Mouse (Mus musculus): ENCODE results near the gene Cmss1. TPM values are rescaled to one million over a fixed set of nuclear protein-coding genes. Genes with fewer than 3 reads are reported as not detected.

The Cmss1 gene
- polyA plus RNA-seq, 1 experiment: 3.6 TPM

DNA sequence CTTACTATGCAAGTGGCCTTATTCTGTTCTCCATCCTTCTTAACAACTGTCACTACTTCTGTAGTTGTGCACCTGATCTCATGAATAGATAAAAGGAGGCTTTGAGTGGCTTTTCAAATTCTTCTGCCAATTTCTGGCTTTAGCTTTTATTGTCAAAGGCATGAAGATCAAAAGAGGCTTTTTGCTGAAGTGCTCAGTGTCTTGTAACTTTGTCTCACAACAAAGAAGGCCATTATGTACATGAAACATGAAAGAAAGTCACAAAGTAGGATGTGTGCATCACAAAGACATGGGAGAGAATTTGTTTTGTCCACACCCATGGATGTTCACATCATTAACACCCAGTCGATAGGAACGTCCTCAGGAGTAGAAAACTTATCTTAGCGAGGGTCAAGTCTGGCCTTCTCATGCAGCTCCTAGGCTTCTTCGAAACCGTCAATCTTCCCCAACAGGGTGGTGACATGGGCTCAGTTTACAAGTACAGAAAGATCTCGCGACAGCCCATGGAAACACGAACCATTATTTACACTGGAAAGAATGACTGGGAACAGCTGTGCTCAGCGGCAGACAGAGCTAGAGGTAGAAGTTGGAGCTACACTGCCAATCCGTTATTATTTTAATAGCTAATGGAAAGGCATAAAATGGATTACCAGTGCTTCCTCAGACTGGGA, 133.1 kb downstream of the Cmss1 start:
- DNase-seq (ENCODE audit: low spot score): no peak

DNA sequence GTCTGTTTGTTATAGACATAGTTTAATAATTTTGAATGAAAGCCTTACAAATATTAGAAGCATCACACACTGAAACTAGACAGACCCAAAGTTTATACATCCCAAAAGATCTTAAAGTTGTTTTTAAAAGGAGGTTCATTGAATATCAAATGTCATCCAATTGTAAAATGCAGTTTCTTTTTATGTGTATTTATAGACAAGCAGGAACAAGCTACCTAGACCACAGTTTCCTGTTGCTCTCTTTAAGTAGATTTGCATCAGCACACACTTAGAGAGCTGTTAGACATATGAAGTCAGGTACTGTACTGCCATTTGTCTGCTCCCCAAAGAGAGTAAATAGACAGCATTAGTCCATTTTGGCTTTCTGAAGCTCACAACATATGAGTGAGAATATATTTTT, 135.6 kb downstream of the Cmss1 start:
- no peak for DNase-seq (ENCODE audit: low spot score)

DNA sequence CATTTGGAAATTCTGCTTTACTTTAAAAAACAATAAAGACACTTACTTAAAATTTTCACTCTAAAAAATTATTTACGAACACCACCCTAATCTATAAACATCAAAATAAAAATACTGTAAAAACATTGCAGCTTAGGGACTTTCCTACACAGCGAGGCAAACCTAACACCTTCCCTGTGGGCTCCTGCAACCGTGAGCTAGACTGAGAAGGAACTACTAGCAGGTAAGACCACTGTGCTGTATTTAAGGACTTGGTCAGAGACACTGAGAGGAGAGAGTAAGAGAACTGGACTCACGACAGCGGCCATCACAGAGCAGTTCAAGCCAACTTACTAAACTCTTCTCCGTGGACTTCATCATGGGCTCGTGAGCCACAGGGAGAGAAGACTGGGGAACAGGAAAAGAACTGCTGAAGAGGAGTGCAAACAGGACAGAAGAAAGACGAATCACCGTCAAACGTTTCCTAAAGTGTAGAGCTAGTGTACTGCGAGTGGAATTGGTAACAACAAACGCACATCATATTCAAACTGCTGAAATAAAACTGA, 136.3 kb downstream of the Cmss1 start:
- DNase-seq (ENCODE audit: low spot score): no peak

DNA sequence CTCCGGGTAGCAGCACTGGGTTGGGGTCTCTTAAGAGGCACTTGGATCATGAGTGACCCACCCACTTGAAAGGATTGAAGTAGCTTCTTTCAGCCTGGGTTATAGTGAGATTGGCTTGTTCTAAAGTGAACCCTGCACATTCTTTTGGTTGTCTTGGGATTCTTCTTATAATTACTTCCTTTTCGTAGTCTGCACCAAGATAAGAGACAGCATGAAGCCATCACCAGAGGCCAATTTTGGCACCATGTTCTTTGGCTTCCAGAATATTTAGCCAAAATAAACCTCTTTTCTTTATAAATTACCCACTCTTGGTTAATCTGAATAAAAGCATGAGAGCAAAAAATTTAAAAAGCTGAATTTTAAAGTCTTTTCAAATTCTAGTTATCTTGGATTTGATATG, 136.8 kb downstream of the Cmss1 start:
- no peak for DNase-seq (ENCODE audit: low spot score)

DNA sequence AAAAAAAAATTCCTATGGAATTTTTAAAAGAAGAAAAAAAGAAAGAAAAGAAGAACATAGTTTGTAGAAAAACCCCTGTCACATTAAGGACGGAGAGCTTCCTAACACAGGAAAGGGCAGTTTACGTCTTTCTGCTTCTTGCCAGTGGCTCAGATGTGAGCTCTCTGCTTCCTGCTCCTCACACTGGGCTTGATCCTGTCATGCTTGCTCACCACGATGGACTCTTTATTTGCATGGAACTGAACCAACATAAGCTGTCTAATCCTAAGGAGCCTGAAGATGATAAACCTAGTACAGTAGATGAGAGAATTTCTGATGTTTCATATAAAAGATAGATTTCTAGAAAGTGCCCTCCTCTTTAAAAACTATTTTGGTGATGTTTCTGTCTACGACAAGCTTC, 137.4 kb downstream of the Cmss1 start:
- no peak for DNase-seq (ENCODE audit: low spot score)

DNA sequence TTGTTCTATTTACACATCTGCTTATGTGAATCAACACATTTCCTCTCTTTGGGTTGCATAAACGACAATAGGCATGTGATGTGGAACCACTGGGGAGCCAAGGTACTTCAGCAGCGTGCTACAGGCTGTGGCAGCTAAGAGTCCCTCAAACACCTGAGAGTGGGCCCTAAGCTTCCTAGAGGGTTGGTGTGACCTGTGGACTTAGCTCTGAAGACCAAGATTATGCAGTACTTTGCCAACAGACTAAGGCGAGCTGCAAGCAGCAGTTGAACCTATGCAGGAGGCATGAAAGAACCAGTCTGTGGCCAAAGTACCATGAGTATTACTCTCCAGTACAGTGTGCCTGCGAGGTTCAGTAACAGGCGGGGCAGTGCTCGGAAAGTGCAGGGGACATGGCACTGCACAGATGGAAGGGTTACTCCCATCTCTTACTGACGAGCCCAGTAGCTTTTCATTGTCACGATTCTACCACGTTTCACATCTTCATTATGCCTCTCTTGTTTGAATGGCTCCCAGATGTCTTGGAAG, 141.2 kb downstream of the Cmss1 start:
- no peak for DNase-seq (ENCODE audit: low spot score)

DNA sequence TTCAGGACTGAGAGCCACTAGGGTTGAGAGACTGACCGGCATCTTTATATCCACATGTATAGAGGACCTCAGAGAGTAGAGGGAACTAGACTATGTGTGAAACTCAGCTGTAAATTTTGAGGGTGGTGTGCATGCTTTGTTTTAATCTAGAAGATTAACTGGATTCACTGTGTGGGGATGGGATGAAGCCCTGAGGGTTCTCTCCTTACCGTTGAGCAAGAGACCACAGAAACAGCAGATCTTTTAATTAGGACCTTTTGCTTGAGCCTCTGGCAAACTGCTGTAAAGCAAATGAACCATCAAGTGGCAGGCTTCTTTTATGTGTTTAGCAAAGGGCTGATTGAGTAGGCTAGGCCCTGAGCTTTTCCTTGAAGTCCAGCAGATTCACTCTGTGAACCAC, 150.7 kb downstream of the Cmss1 start:
- no peak for DNase-seq (ENCODE audit: low spot score)

DNA sequence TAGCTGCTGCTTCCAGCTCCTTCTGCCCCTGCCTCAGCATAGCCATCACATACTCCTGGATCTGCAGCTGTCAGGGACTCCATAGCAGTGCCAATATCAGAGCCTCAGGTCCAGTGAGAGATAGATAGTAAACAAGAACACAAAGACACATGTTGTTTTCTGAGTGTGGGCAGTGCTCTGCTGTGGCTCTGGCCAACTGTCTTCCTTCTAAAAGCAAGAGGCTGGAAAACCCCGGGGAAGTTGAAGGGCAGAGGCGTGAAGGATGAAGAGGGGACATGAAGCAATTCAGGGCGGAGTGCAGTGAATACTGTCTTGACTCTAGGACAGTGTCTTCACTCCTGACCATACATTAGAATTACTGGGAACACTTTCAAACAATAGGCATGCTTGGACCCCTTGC, 151.1 kb downstream of the Cmss1 start:
- no peak for DNase-seq (ENCODE audit: low spot score)

DNA sequence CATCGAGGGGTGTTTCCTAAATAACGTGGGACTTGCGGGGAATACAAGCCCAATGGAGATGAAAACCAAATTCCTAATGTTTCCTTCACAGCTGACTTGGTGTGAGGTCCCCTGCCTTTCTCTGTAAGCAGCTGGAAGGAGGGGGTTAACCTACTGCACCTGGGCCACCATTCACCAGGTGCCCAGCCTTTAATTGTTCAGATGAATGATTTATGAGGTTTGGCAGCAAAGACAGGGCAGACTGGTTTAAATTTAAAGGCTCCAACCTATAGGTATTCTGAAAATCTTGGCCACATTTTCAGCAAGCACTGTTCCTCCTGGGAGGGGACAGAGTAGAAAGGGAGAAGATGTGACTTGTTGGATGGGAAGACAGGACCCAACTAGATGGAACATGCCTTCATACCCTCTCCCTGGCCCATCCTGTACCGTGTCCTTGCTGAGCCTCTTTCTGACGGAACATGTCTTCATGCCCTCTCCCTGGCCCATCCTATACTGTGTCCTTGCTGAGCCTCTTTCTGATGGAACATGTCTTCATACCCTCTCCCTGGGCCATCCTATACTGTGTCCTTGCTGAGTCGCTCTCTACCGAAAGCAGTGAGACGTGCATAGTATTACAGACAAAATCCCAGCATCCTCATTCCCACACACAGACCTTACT, 152.4 kb downstream of the Cmss1 start:
- DNase-seq (ENCODE audit: low spot score): no peak

DNA sequence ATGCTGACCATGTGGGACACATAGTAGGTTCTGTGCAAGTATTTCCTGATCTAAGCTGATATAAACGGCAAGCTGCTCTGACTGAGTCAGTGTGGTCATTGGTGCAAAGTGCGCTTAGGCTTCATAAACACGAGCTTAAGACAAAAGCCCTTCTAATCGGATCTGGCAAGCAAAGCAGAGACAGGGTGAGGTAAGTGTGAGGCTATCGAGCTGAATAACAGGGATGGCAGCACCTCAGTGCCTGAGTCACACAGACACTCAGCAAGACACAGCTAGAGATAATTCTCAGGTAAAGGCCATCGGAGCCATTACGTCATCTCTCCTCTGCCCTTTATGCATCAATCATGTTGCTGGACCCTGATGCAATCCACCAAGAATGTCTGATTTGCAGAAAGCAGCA, 153.7 kb downstream of the Cmss1 start:
- no peak for DNase-seq (ENCODE audit: low spot score)

DNA sequence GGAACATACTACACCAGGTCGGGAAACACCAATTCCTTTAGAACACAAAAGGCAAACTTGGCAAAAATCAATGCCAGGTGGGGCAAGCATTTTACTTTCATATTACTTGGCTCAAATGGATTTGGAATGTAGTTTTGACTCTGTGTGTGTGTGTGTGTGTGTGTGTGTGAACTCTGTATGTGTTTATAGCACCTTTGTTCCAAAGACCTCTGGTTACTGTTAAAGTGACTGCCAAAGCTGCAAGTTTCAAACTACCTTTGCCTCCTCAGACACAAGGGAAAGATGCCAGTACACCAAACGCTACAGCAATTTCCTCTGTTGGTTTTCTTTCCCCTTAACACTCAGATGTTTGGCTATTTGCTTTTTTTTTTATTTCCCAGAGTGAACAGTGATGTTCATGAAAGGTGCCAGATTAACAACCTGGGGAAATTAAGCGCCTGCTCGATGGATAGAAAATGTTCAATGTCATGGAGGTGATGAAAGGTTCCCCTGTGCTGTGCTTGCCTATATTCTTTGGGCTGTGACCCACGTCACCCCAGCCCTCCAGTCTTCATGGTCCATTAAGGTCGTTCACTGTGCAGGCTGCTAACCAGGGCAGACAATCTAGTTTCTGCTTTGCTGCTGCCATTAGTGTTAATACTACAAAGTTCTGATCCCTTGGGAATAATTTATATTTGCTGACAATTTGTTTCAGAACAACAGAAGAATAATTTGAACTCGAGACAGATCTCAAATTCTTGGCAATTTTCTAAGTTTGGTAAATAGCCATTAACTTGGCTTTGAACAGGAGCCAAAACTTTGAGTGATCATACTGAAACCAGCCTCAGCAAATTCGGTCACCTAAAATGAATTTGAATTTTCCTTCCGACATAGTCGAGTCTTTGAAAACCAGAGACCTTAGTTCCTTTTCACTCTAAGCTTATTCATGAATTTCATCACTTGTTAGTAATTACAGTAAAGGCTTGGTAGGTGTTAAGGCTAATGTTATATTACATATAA, 161.3 kb downstream of the Cmss1 start:
- no peak for DNase-seq (ENCODE audit: low spot score)

DNA sequence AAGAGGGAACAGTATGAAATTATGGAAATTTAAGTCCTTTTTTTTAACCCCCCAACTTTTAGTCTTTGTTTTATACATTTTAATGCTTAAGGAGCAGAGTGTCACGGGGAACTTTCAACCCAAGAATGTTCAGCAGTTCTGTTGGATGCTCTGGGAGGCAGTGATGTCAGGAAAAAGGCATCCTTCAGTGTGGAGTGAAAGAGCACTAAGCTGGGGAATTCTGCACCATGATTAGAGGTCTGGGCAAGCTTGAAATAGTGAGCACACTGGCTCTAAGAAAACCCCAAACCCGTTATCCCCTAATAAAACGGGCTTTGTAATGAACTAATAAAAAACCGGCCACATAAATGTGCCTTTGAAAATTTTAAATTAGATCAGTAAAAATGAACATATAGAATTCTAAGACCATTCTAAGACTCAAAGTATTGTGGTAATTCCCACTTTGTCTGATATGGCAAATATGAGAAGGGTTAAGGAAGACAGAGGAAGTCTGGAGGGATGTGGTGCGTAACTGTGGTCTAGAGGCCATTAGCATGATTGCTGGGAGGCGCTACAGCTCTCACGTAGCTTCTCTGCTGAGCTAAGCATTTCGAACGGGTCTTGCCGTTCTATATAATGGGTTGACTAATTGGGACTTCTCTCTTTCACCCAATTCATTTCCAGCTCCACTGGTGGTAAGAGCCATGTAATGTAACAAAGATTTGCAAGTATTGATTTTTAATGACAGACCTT, 165.8 kb downstream of the Cmss1 start:
- no peak for DNase-seq (ENCODE audit: low spot score)

DNA sequence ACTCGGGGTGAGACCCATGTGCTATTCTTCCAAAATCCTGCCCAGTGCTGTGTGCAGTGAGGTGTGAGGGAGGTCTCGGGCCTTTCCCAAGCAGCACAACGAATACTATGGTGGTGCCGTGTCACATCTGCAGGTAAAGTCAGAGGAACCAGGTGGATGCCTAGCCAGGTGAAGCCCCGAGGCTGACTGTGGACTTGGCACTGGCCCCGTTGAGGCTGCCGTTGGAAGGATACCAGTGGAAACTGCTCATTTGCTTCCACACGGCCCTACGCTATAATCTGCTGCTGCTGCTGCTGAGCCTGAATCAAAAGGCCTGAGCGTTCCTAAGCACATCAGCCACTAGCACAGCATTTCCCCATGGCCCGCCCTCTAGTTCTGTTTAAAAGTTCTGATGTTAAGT, 167.5 kb downstream of the Cmss1 start:
- no peak for DNase-seq (ENCODE audit: low spot score)

DNA sequence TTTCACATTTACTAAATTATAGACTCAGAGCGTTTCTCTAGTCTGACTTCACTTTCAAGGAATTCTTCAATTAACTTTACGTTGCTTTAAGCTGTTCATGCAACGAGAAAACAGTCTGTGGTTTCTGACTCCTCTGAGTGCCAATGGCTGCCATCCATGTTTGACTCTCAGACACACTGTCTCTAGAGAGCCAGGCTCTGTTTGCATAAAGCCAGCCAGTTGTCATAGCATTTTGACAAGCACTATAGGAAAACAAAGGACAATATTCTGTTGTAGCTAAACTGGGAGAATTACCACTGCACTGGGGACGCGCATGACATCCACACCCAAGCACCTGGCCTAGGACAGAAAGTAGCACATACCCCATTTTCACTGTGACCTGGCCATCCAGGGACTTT, 168.4 kb downstream of the Cmss1 start:
- DNase-seq (ENCODE audit: low spot score): no peak

DNA sequence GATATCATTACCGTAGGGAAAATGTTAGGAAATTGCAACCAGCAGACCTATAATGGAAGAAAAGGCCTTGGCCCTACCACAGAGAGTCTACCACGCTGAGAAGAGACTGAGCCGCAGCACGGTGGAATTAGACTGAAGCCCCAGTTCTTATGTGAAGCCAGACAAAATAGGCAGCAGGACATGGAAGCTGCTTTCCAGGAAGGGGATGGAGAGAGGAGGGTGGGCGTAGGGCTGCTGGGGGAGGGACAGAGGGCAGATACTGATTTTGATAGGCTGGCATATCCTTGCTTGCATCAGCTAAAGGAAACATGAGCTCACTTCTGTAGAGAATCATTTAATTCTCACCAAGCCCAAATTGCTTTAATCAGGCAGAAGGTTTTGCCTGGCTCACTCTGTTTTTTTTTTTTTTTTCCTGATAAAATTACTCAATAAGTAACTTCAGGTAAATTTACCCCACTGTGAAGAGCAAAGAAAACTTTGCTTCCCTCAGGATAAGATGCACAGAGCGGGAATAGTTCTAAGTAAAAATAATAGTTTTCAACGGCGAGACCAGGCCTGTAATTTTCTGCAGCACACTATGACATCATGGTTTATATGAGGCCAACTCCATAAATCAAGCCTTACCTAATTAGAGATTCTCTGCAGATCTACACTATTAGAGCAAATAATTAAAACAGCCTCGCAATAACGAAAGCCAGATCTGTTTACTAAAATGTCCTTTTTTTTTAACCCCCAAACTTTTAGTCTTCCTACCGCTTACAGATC, 169.0 kb downstream of the Cmss1 start:
- DNase-seq (ENCODE audit: low spot score): no peak

DNA sequence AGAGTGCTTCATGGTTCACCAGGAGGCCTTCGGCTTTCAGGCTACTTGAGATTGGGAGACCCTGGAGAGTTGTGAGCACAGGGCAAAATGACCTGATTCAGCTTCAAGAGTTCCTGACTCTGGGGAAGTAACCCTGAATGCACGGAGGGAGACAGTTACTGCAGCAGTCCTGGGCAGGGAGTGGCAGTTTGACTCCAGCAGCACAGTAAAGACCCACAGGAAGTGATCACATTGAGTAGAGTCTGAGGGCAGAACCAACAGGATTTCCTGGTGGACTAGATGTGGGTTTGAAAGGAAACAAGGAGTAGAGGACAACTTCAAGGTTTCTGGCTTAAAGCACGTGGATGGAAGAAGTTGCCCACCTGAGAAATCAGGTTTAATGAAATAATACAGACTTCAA, 172.0 kb downstream of the Cmss1 start:
- no peak for DNase-seq (ENCODE audit: low spot score)

DNA sequence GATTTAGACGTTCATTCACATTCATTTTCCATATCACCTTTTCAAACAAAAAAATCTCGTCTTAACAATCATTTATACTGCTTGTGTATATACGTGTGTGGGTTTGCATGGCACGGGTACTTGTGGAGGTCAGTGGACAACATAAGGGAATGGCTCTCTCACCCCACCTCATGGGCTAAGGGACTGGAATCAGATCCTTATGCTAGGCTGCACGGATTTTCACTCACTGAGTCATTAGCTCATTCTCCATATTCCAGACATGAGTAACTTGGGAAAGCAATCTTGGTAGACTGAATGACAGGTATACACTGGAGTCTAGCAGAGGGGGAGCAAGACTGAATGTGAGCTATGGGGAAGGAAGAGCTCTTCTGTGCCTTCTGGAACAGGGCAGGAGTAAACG, 173.0 kb downstream of the Cmss1 start:
- no peak for DNase-seq (ENCODE audit: low spot score)

DNA sequence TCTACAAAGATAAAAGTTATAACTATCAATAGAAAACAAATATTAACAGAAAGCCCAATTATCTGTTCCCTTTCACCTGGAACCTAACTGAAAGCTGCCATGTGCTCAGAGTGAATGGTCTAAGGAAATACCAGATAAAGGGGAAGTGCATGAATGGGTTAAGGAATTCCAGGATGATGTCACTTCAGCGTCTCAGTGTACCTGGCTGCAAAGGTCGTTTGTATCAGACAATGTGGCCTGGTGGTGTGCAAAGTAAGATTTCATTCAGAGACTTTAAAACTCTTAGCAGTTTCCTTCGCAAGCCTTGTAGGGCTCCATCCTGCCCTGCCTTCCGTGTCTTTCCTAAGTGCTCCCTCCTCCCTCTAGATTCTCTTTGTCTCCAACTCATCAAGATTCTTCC, 173.5 kb downstream of the Cmss1 start:
- no peak for DNase-seq (ENCODE audit: low spot score)

DNA sequence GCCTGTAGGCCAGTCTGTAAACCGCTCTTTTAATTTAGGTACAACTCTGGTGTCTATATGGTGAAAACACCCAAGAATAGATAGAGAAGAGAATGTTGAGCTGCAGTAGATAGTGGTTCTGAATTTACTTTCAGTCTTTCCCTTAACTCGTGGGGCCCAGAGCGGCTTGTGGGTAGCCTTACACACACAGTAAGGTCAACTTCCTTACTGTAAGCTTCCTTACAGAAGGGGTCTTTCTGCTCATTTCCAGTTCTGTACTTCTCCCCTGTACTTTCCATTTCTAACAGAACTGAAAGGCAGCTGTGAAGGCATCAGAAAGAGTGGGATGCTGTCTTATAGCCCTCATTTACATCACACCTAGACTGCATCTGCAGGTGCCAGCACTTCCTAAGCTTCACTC, 175.4 kb downstream of the Cmss1 start:
- no peak for DNase-seq (ENCODE audit: low spot score)

DNA sequence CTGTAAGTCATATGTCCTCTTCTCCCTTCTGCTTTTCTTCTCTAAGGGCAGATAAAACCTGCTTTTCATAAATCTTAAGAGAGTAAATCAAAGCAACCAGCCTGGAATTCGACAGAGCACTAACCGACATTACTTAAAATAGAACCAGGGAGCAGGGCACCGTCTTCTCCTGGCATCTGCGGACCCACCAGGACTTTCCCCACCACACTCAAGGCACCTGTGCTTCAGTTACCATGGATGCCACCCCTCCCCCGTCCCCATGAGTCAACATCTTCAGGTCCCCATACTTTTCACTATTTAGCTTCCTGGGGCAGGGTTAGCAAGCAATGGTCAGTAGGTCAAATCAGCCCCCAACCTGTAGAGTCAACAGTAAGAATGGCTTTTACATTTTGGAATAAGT, 177.7 kb downstream of the Cmss1 start:
- no peak for DNase-seq (ENCODE audit: low spot score)

All from urinary bladder, adult 2 months (tissue).